Mouse (Mus musculus): ENCODE measurements around the gene 9830107B12Rik.
"Not testable (repeated sequence)": the region's sequence is repeated elsewhere in the genome, so short reads cannot be mapped to it uniquely, and the experiment has no call there.

Gene 9830107B12Rik

DNA sequence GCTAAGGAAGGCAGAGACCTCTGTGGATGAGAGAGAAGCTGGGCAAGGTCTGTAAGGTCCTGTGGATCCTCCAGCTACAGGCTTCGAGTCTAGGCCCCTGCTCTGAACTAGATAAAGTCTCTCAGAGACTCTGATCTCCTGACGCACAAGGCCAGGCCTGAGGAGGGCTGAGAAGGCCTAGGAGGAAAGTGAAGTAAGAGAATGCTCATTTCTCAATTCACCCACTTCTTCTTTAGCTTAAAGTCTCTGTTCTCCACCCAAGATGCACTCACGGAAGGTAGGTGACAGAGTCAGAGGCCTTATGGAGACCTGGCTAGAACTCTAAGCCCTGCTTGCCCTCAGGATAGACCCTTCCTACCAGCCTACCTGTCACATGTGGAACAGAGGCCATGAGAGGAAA, at the start of gene 9830107B12Rik:
TSS of gene 9830107B12Rik (minus strand) at position 149 of the 400 bp plus-strand sequence.
- DNase-seq (ENCODE audit: low spot score in 2 of 2) = no peak

DNA sequence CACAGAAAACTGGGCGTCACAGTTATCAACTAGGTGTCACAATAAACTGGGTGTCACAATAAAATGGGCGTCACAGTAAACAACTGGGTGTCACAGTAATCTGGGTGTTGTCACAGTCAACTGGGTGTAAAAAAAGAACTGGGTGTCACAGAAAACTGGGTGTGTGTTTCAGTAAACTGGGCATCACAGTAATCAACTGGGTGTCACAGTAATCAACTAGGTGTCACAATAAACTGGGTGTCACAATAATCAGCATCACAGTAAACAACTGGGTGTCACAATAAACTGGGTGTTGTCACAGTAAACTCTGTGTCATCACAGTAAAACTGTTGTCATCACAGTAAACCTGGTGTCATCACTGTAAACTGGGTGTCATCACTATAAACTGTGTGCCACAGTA, 46.3 kb upstream of the 9830107B12Rik start:
- DNase-seq (ENCODE audit: low spot score in 2 of 2) = peak in 1 of 2 experiments; percentile 34

DNA sequence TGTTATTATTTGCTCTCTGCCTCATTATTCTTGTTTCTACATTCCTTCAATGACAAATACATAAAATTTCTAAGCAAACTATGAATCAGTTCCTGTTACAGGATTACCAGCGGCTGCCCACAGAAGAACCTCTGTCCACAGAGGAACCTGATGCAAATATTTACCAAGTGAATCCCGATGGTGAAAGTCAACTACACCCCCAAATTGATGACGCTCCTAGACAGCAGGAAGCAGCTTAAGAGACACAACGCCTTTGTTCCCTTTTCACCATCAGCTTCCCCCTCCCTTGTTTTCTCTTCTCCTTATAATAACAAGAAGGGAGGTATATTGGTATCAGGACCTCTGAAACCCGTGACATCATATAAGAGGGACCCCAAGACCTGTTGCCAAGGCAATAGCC, 39.2 kb upstream of the 9830107B12Rik start:
- peak in 1 of 2 experiments; percentile 20 for DNase-seq (ENCODE audit: low spot score in 2 of 2)

DNA sequence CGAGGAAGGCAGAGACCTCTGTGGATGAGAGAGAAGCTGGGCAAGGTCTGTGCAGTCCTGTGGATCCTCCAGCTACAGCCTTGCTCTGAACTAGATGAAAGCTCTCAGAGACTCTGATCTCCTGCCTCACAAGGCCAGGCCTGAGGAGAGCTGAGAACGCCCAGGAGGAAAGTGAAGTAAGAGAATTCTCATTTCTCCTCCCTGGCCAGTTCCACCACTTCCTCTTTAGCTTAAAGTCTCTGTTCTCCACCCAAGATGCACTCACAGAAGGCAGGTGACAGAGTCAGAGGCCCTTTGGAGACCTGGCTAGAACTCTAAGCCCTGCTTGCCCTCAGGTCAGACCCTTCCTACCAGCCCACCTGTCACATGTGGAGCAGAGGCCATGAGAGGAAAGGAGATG, 21.0 kb upstream of the 9830107B12Rik start, which contains the start of gene A530064D06Rik:
TSS of gene A530064D06Rik (minus strand) at position 173 of the 400 bp plus-strand sequence.
- DNase-seq (ENCODE audit: low spot score in 2 of 2) = not testable (repeated sequence)

DNA sequence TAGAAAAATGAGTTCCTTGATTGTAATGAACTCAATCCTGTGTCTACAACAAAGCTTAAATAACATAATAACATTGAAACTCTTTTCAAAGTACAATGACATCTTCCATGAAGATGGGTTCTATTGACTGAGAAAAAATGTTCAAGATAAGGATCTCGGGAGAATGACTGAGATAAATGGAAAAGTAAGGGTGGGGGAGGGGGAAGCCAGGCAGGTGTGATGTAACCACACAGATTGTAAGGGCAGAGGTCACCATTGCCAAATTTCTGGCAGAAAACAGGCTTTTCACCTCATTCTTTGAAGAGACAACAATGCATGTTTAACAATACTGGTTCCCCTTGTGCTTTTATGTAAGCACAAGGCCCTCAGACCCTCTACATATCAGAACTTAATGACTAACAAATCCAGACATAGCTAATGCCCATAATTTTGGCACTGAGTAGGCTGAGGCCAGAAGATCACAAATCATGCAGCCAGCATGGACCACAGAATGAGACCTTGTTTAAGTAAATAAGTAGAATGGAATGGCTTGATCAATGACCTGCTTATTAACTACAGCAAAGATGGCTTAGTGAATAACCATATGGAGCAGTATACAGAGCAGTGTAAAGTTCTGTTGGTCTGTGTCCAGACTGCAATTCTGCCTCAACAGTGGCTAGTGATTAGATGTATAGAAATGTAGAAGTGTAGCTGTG, 11.5 kb upstream of the 9830107B12Rik start:
- DNase-seq (ENCODE audit: low spot score in 2 of 2) = no peak

DNA sequence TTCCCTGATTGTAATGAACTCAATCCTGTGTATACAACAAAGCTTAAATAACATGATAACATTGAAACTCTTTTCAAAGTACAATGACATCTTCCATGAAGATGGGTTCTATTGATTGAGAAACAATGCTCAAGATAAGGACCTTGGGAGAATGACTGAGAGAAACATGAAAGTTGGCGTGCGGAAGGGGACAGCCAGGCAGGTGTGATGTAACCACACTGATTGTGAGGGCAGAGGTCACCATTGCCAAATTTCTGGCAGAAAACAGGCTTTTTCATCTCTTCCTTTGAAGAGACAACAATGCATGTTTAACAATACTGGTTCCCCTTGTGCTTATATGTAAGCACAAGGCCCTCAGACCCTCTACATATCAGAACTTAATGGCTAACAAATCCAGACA, 13.3 kb downstream of the 9830107B12Rik start:
- DNase-seq (ENCODE audit: low spot score in 2 of 2) = no peak

DNA sequence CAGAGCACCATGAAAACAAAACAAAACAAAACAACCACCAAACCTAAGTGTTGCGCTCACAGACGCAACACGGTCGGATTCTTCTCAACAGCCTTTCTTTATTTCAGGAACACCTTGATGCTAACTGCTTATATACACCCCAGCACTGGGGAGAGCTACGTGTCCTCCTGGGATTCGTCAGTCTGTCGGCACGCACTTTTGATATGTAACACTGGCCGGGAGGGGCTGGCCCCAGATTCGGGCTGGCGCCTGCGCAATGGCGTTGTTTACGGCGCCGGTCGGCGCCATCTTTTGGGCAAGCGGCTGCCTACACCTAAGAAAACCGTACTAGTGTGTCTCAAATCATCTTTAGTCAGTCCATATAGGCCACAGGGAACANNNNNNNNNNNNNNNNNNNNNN, 25.6 kb downstream of the 9830107B12Rik start:
- no peak for DNase-seq (ENCODE audit: low spot score in 2 of 2)

DNA sequence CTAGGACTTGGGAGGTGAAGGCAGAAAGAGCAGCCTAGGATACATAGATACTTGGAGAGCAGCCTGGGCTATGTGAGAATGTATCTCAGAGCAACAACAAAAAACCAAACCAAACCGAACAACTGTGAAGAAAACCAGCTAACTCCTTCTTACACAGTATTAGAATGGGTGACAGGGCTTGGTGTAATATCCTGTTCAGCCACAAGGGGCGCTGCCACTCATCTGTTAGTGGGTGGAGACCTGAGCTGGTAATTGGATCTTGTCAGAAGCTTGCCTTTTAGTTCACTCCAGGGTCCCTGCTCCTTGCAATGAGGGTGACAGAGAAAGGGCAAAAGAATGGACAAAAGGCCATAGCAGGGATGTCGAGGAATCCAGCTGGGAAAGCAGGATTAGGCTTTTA, 26.4 kb downstream of the 9830107B12Rik start:
- peak; percentile 48 to 84 for DNase-seq (ENCODE audit: low spot score in 2 of 2)

DNA sequence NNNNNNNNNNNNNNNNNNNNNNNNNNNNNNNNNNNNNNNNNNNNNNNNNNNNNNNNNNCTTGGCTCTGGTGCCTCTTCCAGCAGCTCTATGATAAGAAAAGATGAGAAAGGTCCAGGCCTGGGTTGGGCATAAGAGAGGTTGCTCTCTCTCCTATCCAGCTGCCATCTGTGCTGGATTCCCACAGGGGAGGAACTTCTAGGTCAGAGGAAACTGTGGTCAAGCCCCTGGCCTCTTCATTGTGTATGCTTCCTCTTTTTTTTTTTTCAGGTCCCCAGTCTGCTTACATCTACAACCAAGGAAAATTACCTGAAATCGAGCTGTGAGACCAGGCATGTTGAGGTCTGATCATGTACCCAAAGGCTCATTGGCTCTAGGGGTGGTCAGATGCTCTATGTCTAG, 27.5 kb downstream of the 9830107B12Rik start:
- DNase-seq (ENCODE audit: low spot score in 2 of 2) = no peak

DNA sequence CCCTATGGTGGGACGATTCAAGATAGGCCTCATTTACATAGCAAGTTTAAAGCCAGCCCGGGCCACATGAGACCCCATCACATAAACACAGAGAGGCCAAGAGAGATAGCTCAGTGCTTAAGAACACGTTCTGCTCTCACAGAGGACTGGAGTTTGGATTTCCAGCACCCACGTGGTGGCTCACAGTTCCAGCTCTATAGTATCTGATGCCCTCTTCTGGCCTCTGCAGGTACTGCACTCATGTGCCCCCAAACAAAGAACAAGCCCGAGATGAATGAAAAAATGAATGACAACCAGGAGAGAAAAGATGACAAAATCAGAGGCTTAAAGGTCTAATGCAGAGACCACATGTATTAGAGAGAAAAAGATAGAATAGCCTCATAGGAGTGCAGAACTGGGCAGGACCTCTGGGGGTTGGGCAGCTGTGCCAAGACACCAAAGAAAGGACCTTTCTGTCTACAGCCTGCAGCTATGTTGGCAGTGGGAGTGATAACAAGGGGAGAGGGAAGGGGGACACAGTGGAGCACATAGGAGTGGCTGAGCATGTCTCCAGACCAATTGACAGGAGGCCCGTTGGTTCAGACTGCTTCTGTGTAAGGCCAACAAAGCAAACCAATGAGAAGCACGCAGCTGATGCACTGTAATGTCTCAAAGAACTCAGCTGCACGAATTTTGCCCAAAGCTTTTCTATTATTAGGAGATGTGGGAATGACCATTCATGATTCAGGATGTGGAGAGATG, 35.4 kb downstream of the 9830107B12Rik start:
- DNase-seq (ENCODE audit: low spot score in 2 of 2) = no peak

DNA sequence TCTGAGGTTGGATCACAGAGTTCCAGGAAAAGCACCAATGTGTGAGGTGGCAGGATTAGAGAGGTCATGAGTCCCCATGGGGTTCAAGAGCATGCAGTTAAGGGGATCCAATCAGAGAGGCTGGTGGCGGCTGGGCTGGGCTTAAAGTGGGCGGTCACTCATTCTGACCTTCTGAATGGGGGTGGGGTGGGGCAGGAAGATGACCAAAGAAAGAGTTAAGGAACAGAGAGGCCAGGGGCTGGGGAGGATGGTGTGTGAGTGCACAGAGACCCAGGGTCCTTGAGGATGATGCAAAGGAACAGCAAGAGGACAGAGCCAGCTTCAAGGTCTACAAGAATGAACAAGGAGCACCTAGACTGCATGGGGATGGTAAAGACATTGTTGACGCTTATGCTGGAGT, 37.5 kb downstream of the 9830107B12Rik start:
- DNase-seq (ENCODE audit: low spot score in 2 of 2) = no peak

DNA sequence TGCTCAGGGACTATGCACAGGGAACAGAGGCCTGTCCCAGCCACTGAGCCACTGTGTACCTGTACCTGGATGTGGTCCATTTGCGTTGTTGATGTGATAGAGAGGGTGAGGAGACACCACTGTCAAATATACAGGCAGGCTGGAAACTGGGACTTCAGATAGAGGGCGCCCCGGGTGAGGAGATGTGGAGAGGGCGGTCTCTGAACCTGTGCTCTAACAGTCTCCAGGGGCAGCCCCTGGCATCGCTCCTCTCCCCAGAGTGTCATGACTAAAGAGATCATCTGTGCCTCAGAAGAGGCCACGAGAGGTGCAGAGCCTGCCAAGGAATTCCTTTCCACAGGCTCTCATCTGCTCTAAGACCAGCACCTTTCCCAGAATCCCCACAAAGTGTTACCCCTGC, 38.2 kb downstream of the 9830107B12Rik start:
- no peak for DNase-seq (ENCODE audit: low spot score in 2 of 2)

DNA sequence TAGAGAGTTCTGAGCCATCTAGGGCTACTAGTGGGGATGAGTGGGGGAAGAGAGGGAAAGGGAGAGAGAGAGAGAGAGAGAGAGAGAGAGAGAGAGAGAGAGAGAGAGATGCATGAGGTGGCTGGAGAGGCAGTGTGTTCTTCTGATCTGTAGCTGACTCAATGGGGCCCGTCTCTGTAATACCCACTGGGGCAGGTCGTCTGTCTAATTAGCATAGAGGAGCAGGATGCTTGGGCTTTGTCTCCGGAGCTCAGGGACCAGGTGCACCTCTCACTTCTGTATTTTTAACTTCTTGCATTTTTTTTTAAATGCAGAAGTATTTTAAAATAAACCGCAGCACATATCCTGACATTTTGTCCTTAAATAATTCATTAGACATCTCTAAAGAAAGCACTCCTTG, 38.7 kb downstream of the 9830107B12Rik start:
- no peak for DNase-seq (ENCODE audit: low spot score in 2 of 2)

DNA sequence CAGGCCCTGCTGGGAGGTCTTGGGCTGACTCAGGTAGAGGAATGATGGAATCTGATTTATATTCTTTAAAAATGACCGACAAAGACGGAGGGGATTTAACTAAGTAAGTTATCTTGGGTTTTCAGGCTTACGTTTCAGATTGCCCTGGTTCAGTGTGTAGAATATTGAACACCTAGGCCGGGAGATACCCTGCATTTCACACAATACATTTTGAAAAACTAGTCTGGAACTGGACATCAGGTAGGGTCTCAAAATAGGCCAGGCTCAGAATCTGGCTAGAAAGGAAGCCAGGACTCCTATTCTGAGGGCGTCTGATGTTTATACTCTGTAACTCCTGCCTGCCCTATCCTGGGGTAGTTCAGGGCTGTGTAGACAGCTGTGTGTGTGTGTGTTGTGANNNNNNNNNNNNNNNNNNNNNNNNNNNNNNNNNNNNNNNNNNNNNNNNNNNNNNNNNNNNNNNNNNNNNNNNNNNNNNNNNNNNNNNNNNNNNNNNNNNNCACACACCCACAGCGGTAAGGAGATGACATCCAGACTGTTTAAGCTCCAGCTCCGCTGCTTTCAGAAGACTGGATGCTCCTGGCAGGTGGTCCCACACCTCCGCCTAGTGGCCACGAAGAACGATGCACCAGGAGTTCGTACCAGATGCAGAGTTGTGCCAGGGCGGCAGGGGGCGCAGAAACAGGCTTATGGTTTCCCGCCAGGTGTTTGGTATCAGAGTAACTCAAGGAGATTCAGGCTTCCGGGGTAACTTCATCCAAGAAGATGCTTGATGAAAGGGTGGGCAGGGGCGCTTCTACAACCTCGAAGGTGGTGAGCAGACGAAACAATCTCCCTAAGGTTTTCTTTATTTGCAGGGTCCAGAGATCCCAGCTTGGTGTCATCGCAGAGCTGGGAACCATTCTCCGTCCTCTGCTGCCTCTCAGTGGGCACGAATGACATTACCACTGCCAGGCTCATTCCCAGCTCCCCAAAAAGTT, 45.3 kb downstream of the 9830107B12Rik start:
- DNase-seq (ENCODE audit: low spot score in 2 of 2) = peak; percentile 79 to 80

DNA sequence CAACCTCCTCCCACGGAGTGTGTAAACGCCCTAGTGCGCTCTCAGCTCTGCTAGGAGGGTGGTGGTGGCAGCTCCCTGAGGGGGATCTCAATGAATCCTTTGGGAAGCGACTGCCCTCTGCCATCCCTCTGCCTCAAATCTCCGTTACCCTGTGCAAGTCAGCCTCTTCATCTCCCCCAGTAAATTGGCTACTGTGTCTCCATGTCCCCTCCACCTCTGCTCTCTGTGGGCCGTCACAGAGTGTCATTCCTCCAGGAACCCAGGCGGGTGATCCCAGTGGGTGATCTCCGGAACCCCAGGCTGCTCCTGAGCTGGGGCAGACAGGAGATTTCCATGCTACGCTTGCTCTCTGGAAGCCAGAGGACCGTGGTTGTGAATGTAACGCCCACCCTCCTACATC, 46.8 kb downstream of the 9830107B12Rik start:
- DNase-seq (ENCODE audit: low spot score in 2 of 2) = no peak

DNA sequence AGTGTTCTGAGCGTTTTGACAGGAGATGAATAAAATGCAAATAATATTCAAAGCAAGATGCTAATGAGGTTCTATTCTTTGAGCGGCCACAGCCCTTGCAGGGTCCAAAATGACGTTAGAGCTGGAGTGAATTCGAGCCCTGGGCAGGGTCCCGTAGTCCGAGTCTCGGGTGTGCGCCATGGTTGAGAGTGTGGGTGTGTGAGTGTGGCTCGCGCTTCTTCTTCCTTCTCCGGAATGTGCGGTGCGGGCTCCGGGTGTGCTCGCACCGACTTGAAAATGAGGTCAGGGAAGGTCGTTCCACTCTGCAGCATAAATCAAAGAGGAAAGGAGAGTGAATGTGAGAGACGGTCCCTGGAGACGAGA, 47.6 kb downstream of the 9830107B12Rik start:
- no peak for DNase-seq (ENCODE audit: low spot score in 2 of 2)

DNA sequence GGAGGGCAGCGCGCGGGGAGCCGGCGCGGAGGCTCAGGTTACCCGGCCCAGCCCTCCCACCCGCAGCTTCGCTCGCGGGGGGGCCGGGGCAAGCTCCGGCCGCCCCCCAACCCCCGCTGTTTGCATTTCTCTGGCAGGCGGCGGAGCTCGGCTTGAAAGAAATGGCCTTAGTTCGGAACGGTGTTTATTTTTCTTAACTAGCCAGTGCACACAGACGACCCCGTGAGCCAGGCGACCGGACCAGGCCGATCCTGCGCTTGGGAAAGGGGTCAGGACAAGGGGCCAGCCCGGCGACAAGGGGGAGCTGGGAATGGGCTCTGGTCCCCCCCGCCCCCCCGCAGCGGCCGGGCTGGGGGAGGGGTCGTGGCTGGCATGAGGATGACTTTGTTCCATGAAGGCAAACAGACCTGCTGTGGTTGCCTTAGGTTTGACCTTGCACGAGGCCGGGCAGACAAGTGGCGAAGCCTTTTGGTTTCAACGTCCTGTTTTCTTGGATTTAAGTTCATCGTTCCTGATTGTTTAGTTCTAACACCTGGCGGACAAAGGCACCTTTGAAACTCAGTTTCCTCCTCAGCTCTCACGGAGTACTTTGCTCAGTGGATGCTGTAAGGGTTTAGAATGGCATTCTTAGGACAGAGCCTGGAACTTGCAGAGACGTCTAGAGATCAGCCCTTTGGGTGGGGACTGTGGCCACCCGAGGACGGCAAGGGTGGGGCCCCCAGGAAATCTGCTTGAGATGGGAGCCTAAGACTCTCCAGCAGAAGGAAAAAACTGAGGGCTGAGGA, 48.1 kb downstream of the 9830107B12Rik start:
- DNase-seq (ENCODE audit: low spot score in 2 of 2) = no peak

DNA sequence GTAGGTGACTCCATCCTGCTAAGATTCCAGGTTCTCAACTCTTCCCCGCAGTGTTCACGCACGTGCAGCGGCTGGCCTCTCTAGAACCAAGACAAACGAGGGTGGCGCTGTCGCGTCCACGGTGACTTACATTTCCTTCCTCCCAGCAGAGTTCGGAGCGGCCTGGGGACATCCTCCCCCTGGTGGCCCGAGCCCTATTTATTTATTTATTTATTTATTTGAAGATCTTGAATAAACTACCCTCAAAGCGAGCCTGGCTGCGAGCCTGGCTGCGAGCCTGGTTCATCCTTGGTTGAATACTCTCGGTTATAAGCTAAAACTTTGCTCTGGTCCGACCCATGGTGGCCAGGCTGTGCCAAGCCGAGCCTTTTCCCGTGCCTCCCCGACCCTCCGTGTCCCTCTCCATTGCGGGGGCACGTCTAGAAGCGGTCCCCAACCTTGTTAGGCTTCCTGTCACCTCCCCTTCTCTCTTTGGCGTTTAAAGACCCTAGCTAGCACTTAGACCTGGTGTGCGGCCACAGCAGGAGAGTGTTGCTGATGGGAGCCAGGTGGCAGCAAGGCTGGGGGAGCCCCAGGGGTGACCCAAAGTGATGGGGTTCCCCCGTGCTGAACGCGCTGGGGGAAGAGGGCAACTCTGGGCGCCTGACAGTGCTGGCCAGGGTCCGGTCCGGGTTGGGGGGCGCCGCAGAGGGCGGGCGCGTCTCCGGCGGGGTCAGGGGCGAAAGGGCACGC, 48.9 kb downstream of the 9830107B12Rik start:
- DNase-seq (ENCODE audit: low spot score in 2 of 2) = no peak

DNA sequence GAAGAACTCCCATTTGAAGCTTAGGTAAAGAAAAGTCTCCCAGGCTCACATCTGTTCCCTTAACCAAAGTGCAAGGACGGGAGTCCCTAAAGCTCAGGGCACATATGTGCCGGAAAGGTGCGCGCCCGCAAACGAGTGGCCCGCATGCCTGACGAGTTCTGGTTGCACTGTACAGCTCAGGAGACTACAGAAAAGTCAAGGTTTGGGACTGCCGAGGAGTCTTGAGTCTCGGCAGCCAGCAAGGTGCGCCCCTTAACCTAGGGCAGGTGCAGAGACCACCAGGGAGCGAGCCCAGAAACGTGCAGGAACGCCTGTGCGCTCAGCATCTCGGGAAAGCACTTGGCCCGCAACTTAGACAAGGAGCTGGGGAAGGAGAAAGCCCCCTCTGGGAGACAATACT, 49.7 kb downstream of the 9830107B12Rik start:
- no peak for DNase-seq (ENCODE audit: low spot score in 2 of 2)

DNA sequence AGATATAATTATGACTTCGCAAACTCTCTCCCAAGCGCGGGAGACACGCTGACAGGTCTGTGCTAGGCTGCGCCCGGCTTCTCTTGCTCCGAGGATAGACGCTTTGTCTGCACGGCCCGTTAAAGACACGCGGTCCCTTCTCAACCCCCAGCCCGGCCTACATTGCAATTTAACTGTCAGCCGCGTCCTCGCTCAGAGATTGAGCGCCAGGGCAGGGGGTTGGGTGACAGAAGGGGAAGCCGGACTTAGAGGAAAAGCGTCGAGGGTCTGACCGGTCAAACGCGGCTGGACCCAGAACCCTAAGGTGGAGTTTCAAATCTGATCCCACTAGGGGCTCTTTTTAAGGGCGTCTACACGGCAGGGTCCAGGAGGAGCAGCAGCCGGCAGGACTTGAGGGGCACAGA, 50.3 kb downstream of the 9830107B12Rik start:
- DNase-seq (ENCODE audit: low spot score in 2 of 2) = no peak
